Mouse (Mus musculus): ENCODE results near the gene Zfp281. TPM values are rescaled to one million over a fixed set of nuclear protein-coding genes. Genes with fewer than 3 reads are reported as not detected.
A peak's percentile ranks its signal among the peaks of the same experiment; 100 is the strongest.

Gene Zfp281
- polyA plus RNA-seq, 1 experiment from 2014 or later: 40.6 TPM

DNA sequence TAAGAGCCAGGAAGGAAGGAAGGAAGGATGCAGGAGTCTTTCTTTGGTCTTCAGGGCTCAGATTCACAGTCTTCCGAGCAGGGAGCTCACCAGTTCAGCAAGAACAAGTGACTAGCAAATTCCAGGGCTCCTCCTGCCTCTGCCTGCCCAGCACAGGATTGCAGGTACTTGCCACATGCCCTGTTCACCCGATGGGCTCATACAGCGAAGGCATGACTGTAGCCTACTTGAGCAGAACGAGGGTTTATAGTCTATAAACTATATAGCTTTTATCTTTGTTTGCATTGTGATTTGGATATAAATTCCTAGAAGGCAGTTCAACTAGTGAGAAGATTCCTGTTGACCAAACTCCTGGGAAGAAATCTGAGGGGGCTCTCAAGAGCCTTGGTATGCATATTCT, 18.4 kb upstream of the Zfp281 start:
- 89% methylated on average over 4 of the region's 4 CpGs for WGBS
- no peaks in the 10 kb centered on the region for H3K27me3 ChIP-seq (ENCODE audit: control insufficient read depth, insufficient read depth, low read length)
- H3K4me2 ChIP-seq (ENCODE audit: low read depth): no peak overlapping the region
- H3K27ac ChIP-seq (ENCODE audit: low read depth, low read length): no peak overlapping the region
- H3K36me3 ChIP-seq (ENCODE audit: control insufficient read depth, insufficient read depth, low read length): no peaks in the 10 kb centered on the region
- H3K4me1 ChIP-seq (ENCODE audit: control insufficient read depth, insufficient read depth, low read length): no peaks in the 10 kb centered on the region
- H3K9ac ChIP-seq (ENCODE audit: low read length): no peak overlapping the region
- DNase-seq (ENCODE audit: low spot score): no peak
- H3K9me3 ChIP-seq (ENCODE audit: control insufficient read depth, low read length): no peaks in the 10 kb centered on the region
- H3K4me3 ChIP-seq (ENCODE audit: low read depth, low read length): no peak overlapping the region
- ATAC-seq (ENCODE audit: insufficient read depth, low FRiP score, low TSS enrichment): no peak

DNA sequence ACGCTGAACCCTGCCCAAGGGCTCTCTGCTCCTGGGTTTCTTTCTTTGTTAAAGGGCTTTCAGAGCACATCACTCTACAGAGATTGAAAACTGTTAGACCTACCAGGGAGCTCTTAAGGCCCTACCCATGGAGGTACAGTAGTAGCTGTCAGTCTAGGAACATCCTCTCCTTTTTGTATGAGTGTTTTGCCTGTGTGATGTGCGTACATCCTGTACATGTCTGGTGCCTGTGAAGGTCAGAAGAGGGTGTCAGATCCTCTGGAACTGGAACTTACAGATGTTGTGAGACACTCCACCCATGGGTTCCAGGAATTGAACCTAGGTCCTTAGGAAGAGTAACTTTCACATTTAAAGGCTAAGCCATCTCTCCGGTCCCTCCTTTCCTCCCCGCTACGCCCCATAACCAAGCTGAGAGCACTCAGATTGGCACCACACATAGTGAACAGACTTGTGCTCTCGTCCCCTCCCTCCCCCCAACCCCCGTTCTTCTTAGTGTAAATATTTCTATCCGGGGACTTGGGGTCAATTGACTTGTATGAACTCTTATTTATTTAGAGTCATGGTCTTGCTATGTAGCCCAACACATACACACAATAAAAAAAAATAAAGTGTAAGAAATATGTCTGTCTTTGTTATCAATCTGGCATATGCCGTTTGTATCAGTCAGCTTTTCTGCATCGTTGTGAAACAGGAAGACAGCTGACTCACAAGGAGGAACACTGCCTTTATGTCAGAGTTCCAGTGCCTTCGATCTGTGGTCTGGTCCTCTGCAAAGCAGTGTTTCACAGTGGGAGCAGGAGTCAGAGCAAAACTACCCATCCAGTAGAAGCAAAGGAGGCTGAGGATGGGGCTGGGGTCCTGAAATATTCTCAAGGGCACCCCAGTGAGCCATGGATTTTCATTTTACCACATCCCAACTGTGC, 16.1 kb upstream of the Zfp281 start:
- Histone ChIP-seq H3K9me3 (ENCODE audit: control insufficient read depth, low read length) (no peaks in the 10 kb centered on the region), H3K4me1 (ENCODE audit: control insufficient read depth, insufficient read depth, low read length) (no peaks in the 10 kb centered on the region), H3K27me3 (ENCODE audit: control insufficient read depth, insufficient read depth, low read length) (no peaks in the 10 kb centered on the region), H3K27ac (ENCODE audit: low read depth, low read length) (no peak overlapping the region), H3K4me2 (ENCODE audit: low read depth) (no peak overlapping the region), H3K4me3 (ENCODE audit: low read depth, low read length) (no peak overlapping the region), H3K36me3 (ENCODE audit: control insufficient read depth, insufficient read depth, low read length) (no peaks in the 10 kb centered on the region), H3K9ac (ENCODE audit: low read length) (no peak overlapping the region)
- no peak for DNase-seq (ENCODE audit: low spot score)
- 85% methylated on average over 11 of the region's 11 CpGs for WGBS
- ATAC-seq (ENCODE audit: insufficient read depth, low FRiP score, low TSS enrichment): no peak

- WGBS: 89% methylated on average over 9 of the region's 9 CpGs
- DNase-seq (ENCODE audit: low spot score) (no peak), ATAC-seq (ENCODE audit: insufficient read depth, low FRiP score, low TSS enrichment) (no peak)
- no peak overlapping the region for H3K4me3 ChIP-seq (ENCODE audit: low read depth, low read length)
- H3K9me3 ChIP-seq (ENCODE audit: control insufficient read depth, low read length): no peaks in the 10 kb centered on the region
- no peak overlapping the region for H3K4me2 ChIP-seq (ENCODE audit: low read depth)
- no peak overlapping the region for H3K9ac ChIP-seq (ENCODE audit: low read length)
- no peaks in the 10 kb centered on the region for H3K36me3 ChIP-seq (ENCODE audit: control insufficient read depth, insufficient read depth, low read length)
- no peak overlapping the region for H3K27ac ChIP-seq (ENCODE audit: low read depth, low read length)
- no peaks in the 10 kb centered on the region for H3K27me3 ChIP-seq (ENCODE audit: control insufficient read depth, insufficient read depth, low read length)
- H3K4me1 ChIP-seq (ENCODE audit: control insufficient read depth, insufficient read depth, low read length): no peaks in the 10 kb centered on the region
These were observed 12.9 kb upstream of the Zfp281 start for GRCm38 (mm10) chr1:136611803-136612202.

DNA sequence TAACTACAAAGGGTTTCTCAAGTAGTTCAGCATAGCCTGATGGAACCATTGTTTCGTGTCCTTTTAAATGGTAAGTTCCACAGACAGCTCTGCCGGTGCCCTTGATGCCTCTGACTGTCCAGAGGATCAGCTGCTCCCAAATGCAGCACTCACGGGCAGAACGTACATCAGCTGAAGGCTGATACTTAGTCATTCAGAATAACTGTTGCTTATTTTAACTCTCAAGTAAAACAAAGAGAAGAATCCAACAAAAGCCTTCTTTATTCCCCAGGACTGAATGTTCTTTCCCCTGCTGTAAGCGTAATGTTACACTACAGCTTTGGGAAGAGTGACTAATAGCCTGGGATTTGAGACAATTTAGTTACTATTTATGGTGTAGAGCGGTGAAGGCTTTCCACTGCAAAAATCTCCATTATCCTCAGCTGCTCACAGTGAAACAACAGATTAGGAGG, 11.4 kb upstream of the Zfp281 start:
- 50% methylated on average over 6 of the region's 6 CpGs for WGBS
- Histone ChIP-seq H3K9me3 (ENCODE audit: control insufficient read depth, low read length) (no peaks in the 10 kb centered on the region), H3K27ac (ENCODE audit: low read depth, low read length) (no peak overlapping the region), H3K36me3 (ENCODE audit: control insufficient read depth, insufficient read depth, low read length) (no peaks in the 10 kb centered on the region), H3K9ac (ENCODE audit: low read length) (no peak overlapping the region), H3K4me1 (ENCODE audit: control insufficient read depth, insufficient read depth, low read length) (no peaks in the 10 kb centered on the region), H3K27me3 (ENCODE audit: control insufficient read depth, insufficient read depth, low read length) (no peaks in the 10 kb centered on the region), H3K4me2 (ENCODE audit: low read depth) (no peak overlapping the region), H3K4me3 (ENCODE audit: low read depth, low read length) (no peak overlapping the region)
- no peak for DNase-seq (ENCODE audit: low spot score)
- ATAC-seq (ENCODE audit: insufficient read depth, low FRiP score, low TSS enrichment): no peak

GRCm38 (mm10) chr1:136614748-136615440, 9.8 kb upstream of the Zfp281 start:
- Histone ChIP-seq H3K4me1 (ENCODE audit: control insufficient read depth, insufficient read depth, low read length) (no peaks in the 10 kb centered on the region), H3K36me3 (ENCODE audit: control insufficient read depth, insufficient read depth, low read length) (no peaks in the 10 kb centered on the region), H3K9me3 (ENCODE audit: control insufficient read depth, low read length) (no peaks in the 10 kb centered on the region), H3K9ac (ENCODE audit: low read length) (no peak overlapping the region), H3K4me2 (ENCODE audit: low read depth) (no peak overlapping the region), H3K27me3 (ENCODE audit: control insufficient read depth, insufficient read depth, low read length) (no peaks in the 10 kb centered on the region), H3K27ac (ENCODE audit: low read depth, low read length) (no peak overlapping the region), H3K4me3 (ENCODE audit: low read depth, low read length) (no peak overlapping the region)
- no peak for DNase-seq (ENCODE audit: low spot score)
- no peak for ATAC-seq (ENCODE audit: insufficient read depth, low FRiP score, low TSS enrichment)
- WGBS: 90% methylated on average over 11 of the region's 11 CpGs

GRCm38 (mm10) chr1:136617163-136617788, 7.4 kb upstream of the Zfp281 start:
- H3K27ac ChIP-seq (ENCODE audit: low read depth, low read length): no peak overlapping the region
- no peak overlapping the region for H3K9ac ChIP-seq (ENCODE audit: low read length)
- ATAC-seq (ENCODE audit: insufficient read depth, low FRiP score, low TSS enrichment) (no peak), DNase-seq (ENCODE audit: low spot score) (no peak)
- no peak overlapping the region for H3K4me2 ChIP-seq (ENCODE audit: low read depth)
- no peaks in the 10 kb centered on the region for H3K9me3 ChIP-seq (ENCODE audit: control insufficient read depth, low read length)
- H3K4me1 ChIP-seq (ENCODE audit: control insufficient read depth, insufficient read depth, low read length): no peaks in the 10 kb centered on the region
- no peaks in the 10 kb centered on the region for H3K36me3 ChIP-seq (ENCODE audit: control insufficient read depth, insufficient read depth, low read length)
- WGBS: 86% methylated on average over 7 of the region's 7 CpGs
- H3K4me3 ChIP-seq (ENCODE audit: low read depth, low read length): no peak overlapping the region
- no peaks in the 10 kb centered on the region for H3K27me3 ChIP-seq (ENCODE audit: control insufficient read depth, insufficient read depth, low read length)

DNA sequence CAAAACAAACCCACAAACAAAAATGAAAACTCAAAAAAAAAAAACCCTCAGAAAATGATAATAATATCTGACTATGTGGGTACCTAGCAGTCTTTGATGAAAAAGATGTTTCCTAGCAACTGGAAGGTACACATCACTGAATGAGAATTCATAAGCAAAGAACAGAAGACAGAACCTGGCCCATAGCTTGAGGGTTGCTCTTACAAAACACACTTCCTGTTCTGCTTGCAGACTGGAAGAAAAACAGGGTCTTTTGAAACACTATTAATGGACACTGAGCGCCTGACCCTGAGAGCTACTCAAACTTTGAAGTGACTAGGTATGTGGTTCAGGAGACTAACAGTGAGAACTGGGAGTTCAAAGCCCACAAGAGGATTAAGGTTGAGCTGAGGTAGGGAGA, 6.1 kb upstream of the Zfp281 start:
- Histone ChIP-seq H3K9ac (ENCODE audit: low read length) (no peak overlapping the region), H3K9me3 (ENCODE audit: control insufficient read depth, low read length) (no peaks in the 10 kb centered on the region), H3K4me3 (ENCODE audit: low read depth, low read length) (no peak overlapping the region), H3K4me2 (ENCODE audit: low read depth) (no peak overlapping the region), H3K4me1 (ENCODE audit: control insufficient read depth, insufficient read depth, low read length) (no peaks in the 10 kb centered on the region), H3K27me3 (ENCODE audit: control insufficient read depth, insufficient read depth, low read length) (no peaks in the 10 kb centered on the region), H3K36me3 (ENCODE audit: control insufficient read depth, insufficient read depth, low read length) (no peaks in the 10 kb centered on the region), H3K27ac (ENCODE audit: low read depth, low read length) (no peak overlapping the region)
- no peak for DNase-seq (ENCODE audit: low spot score)
- 97% methylated on average over 1 of the region's 1 CpGs for WGBS
- ATAC-seq (ENCODE audit: insufficient read depth, low FRiP score, low TSS enrichment): no peak

DNA sequence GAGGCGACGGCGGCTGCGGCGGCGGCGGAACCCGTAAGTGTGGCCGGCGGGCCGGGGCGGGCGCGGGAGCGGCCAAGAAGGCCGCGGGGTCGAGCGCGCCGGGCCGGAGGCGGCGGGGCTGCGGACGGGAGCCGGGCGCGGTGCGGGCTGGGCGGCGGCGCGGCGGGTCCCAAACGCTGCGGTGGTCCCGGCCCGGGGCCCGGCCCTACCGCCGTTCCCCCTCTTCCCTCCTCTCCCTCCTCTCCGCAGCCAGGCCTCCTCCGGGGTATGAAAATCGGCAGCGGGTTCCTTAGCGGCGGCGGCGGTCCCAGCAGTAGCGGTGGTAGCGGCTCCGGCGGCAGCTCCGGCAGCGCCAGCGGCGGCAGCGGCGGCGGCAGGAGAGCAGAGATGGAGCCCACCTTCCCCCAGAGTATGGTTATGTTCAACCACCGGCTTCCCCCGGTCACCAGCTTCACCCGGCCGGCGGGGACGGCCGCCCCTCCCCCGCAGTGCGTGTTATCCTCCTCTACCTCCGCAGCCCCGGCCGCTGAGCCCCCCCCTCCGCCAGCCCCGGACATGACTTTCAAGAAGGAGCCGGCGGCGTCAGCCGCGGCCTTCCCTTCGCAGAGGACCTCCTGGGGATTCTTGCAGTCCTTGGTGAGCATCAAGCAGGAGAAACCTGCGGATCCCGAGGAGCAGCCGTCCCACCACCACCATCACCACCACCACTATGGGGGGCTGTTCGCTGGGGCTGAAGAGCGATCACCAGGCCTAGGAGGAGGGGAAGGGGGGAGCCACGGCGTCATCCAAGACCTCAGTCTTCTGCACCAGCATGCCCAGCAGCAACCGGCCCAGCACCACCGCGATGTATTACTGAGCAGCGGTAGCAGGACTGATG, 556 bp downstream of the Zfp281 start:
- H3K9ac ChIP-seq (ENCODE audit: low read length): peak overlapping the region; percentile 98
- peak overlapping the region; percentile 93 for H3K4me3 ChIP-seq (ENCODE audit: low read depth, low read length)
- no peaks in the 10 kb centered on the region for H3K27me3 ChIP-seq (ENCODE audit: control insufficient read depth, insufficient read depth, low read length)
- H3K27ac ChIP-seq (ENCODE audit: low read depth, low read length): peak overlapping the region; percentile 86
- peaks cover 15% of the 10 kb centered on the region; the same call in 1 of the 2 replicates for H3K36me3 ChIP-seq (ENCODE audit: control insufficient read depth, insufficient read depth, low read length)
- 3% methylated on average over 45 of the region's 92 CpGs for WGBS
- H3K4me1 ChIP-seq (ENCODE audit: control insufficient read depth, insufficient read depth, low read length): peaks cover 19% of the 10 kb centered on the region
- peak overlapping the region; percentile 90 for H3K4me2 ChIP-seq (ENCODE audit: low read depth)
- DNase-seq (ENCODE audit: low spot score) (peak; percentile 53), ATAC-seq (ENCODE audit: insufficient read depth, low FRiP score, low TSS enrichment) (peak; percentile 65)
- no peaks in the 10 kb centered on the region for H3K9me3 ChIP-seq (ENCODE audit: control insufficient read depth, low read length)
